Mouse (Mus musculus) stomach, embryonic 16.5 days (tissue): ENCODE measurements around the gene Hyal1. TPM values are rescaled to one million over a fixed set of nuclear protein-coding genes. Genes with fewer than 3 reads are reported as not detected.

Source experiments
- polyA plus RNA-seq: library from polyadenylated mRNA; unstranded; fragments of >200 nt; fragmentation: Nextera tagmentation; extraction: Ambion mirVana; gene quantifications from 2 replicates; pipeline ENCODE4 v1.2.1, GENCODE M21; 2015

Hyal1 gene
- polyA plus RNA-seq, 1 experiment from 2014 or later: 14.9 TPM

Other genes with a start within 250 kb of the Hyal1 start
- gene Hemk1, start 238.6 kb upstream of the Hyal1 start, polyA plus RNA-seq: 11.3 and 11.8 TPM in 2 replicates
- gene 6430571L13Rik, start 236.3 kb upstream of the Hyal1 start, polyA plus RNA-seq: 0.47 and 0.90 TPM in 2 replicates
- 0.19 and 0.35 TPM in 2 replicates for gene Cacna2d2, start 177.3 kb upstream of the Hyal1 start, polyA plus RNA-seq
- gene Tmem115, start 43.0 kb upstream of the Hyal1 start, polyA plus RNA-seq: 38.1 and 40.2 TPM in 2 replicates
- gene Cyb561d2, start 34.7 kb upstream of the Hyal1 start, polyA plus RNA-seq: 27.4 and 30.0 TPM in 2 replicates
- gene Nprl2, start 34.7 kb upstream of the Hyal1 start, polyA plus RNA-seq: 40.8 and 42.6 TPM in 2 replicates
- 0.76 and 1.6 TPM in 2 replicates for gene Zmynd10, start 29.6 kb upstream of the Hyal1 start, polyA plus RNA-seq
- 63.8 and 72.2 TPM in 2 replicates for gene Rassf1, start 25.4 kb upstream of the Hyal1 start, polyA plus RNA-seq
- 35.0 and 38.2 TPM in 2 replicates for gene Tusc2, start 13.7 kb upstream of the Hyal1 start, polyA plus RNA-seq
- gene Hyal2, start 9.0 kb upstream of the Hyal1 start, polyA plus RNA-seq: 85.2 and 91.6 TPM in 2 replicates
- gene Naa80, start 2.0 kb downstream of the Hyal1 start, polyA plus RNA-seq: 17.4 and 20.4 TPM in 2 replicates
- gene Hyal3, start 3.9 kb downstream of the Hyal1 start, polyA plus RNA-seq: 1.4 and 1.9 TPM in 2 replicates
- gene Ifrd2, start 10.7 kb downstream of the Hyal1 start, polyA plus RNA-seq: 62.0 and 77.7 TPM in 2 replicates
- gene Sema3b, start 32.3 kb downstream of the Hyal1 start, polyA plus RNA-seq: 14.9 and 16.3 TPM in 2 replicates
- 308 and 311 TPM in 2 replicates for gene Gnai2, start 58.4 kb downstream of the Hyal1 start, polyA plus RNA-seq
- gene Slc38a3, start 92.6 kb downstream of the Hyal1 start, polyA plus RNA-seq: 13.0 and 15.1 TPM in 2 replicates
- 0.42 and 2.0 TPM in 2 replicates for gene Gnat1, start 102.8 kb downstream of the Hyal1 start, polyA plus RNA-seq
- gene Sema3f, start 133.5 kb downstream of the Hyal1 start, polyA plus RNA-seq: 15.1 and 16.8 TPM in 2 replicates
- gene Rbm5, start 194.1 kb downstream of the Hyal1 start, polyA plus RNA-seq: 183 and 187 TPM in 2 replicates